Mouse (Mus musculus) ovary, adult 2 months (tissue): ENCODE results near the gene BC025920. TPM values are rescaled to one million over a fixed set of nuclear protein-coding genes. Genes with fewer than 3 reads are reported as not detected.

Experiments
- polyA plus RNA-seq: library from polyadenylated mRNA; depleted of rRNA; stranded (reverse); fragments of >200 nt; gene quantifications from 2 replicates; pipeline ENCODE4 v1.2.3, GENCODE M21; 2012; rRNA removed

The BC025920 gene
- 0.47 and 0.74 TPM in 2 replicates for polyA plus RNA-seq

DNA sequence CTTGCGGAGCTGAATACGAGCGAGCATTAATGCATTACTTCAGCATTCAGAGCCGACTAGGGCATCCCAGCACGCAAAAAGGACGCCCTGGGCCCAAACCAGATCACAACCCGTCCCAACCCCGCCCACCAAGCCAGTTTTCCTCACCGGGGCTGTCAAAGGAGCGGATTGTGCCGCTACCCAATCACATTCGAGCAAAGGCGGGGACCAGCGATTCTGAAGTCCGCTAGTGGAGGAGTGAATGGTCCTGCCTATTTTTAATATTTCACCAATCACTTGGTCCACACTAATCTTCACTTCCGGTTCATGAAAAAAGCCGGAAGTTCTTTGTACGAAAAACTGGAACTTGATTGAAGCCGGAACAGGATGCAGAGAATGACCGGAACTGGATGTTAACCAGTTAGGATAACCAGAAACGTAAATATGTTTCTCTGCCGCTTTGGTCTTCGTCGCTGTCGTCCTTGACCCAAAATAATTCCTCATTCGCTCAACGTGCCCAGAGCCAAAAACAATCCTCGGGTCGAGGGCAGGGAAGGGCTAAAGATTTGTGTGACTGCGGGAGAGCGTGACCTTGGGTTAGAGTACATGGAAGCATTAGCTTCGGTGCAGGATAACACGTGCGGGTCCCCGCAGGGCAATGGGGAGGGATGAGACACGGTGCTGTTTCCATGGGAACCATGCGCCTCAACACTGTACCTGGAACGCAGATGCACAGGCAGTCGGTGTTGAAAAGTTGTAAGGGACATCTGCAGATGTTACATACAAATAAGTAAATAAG lies at the start of gene BC025920:
BC025920 (plus strand) TSS at position 297 of the 778 bp plus-strand sequence.

GRCm38 (mm10) chr10:81559163-81559626 lies 46.9 kb upstream of the BC025920 start, which contains the start of gene Aes:
Aes (plus strand) TSS chr10:81559488.

DNA sequence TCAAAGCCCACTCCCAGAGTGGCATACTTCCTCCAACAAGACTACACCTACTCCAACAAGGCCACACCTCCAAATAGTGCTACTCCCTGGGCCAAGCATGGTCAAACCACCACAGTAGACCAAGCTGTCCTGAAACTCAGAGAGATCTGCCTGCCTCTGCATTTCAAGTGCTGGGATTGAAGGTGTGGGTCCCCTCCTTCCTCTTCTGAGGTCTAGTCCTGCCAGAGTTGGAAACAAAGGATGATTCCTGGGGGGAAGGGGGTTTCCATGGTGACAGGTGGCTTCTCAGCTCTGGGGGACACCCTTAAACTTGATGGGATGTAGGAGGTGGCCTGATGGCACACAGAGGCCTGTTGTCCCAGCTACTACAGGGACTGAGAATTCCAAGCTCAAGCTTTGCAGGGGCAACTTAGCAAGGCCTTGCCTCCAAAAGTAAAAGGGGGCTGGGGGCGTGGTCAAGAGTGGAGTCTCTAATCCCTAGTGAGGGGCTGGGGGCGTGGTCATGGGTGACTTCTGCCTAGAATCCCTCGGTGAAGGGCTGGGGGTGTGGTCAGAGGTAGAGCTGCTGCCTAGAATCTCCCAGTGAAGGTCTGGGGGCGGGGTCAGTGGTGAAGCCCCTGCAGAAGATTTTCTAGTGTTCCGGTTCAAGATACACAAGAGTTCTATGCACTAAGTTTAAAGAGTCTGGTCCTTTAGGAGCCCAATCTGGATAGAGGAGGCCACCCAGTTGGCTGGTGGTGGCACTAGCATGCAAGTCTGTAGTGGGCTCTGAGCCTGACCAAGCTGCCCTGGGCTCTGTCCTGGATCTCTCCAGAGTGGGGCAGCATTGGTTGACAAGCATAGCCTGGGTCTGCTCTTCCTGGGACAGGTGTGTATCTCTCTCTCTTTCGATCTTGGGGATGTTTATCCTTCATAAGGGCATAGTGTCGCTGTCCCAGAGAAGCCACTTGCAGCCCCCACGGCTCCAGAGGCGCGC lies 31.7 kb upstream of the BC025920 start, which contains the start of gene Tle2:
Tle2 (plus strand) TSS at position 481 of the 976 bp plus-strand sequence.

DNA sequence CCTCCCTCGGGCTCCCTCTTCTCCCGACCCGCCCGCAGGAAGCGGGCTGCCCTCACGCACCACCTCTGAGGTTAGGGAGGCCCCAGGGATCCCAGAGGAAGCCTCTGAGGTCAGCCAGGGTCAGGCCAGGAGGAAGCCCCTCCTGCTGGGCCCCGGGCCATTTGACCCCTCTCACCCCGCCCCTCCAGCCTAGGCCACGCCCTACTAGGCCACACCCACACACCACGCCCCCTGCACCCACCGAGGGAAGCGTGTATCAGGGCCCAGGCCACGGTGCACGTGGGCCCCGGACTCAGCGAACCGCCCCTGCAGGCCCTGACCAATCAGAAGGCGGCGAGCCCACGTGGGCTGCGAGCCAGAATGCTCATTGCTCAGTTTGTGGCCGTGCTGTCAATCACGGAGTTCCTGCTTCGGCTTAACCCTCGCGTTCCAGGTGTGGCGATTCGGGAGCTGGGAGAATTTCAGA lies 5.3 kb upstream of the BC025920 start, which contains the start of gene Tle6:
Tle6 (minus strand) TSS at position 336 of the 466 bp plus-strand sequence.

DNA sequence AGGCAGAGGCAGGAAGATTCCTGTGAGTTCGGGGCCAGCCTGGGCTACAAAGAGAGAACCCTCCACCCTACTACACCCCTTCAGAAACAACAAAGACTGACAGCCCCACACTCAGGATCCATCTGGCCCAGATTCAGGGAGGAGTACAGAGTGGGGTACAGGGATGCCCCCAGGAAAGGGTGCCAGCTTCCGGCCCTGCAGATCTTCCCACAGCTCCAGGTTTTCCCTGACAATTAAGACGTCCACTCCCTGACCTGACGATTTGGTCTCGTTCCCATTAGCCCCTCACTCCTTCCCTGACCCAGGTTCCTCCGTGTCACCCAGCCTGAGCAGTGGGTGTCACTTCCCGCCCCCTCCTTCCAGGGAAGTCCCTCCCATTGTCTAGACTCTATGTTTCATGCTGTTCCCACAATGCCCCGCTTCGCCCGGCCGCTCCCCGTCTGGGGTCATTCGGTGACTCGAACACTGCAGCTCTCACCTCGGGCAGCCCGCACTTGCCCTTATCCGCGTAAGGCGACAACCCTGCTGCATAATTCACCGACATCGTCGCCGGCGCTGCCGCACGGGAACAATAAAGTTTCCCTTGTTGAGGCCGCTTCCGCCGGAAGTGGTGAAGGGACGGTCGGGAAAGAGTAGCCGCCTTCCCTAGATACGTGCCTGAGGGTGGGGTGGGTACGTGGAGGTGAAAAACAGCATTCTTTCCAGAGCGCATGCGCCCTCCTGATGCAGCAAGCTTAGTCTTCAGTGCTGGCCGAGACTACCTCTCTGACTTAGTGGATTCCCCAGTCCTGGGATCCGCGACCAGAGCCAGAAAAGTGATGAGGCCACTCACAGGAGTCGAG lies 21.1 kb downstream of the BC025920 start, which contains the start of gene Sirt6:
Sirt6 (minus strand) TSS at position 804 of the 842 bp plus-strand sequence.

GRCm38 (mm10) chr10:81628390-81628789 lies 22.3 kb downstream of the BC025920 start, which contains the start of gene Ankrd24:
Ankrd24 (plus strand) TSS chr10:81628540.

GRCm38 (mm10) chr10:81648803-81649775 lies 43.0 kb downstream of the BC025920 start, which contains the start of gene Gm10778:
Gm10778 (plus strand) TSS chr10:81649059.

Other genes starting within 250 kb of the BC025920 start
- gene Mfsd12, start 248.8 kb upstream of the BC025920 start, polyA plus RNA-seq = 43.4 and 67.4 TPM in 2 replicates
- gene 4930404N11Rik, start 240.5 kb upstream of the BC025920 start, polyA plus RNA-seq = 13.7 and 14.3 TPM in 2 replicates
- gene Fzr1, start 227.8 kb upstream of the BC025920 start, polyA plus RNA-seq = 189 and 205 TPM in 2 replicates
- gene Dohh, start 221.8 kb upstream of the BC025920 start, polyA plus RNA-seq = 178 and 192 TPM in 2 replicates
- gene Gm48551, start 221.8 kb upstream of the BC025920 start, polyA plus RNA-seq = 10.9 and 15.0 TPM in 2 replicates
- 9.3 and 10.3 TPM in 2 replicates for gene Gm48552, start 217.3 kb upstream of the BC025920 start, polyA plus RNA-seq
- 16.3 and 19.5 TPM in 2 replicates for gene Smim24, start 213.2 kb upstream of the BC025920 start, polyA plus RNA-seq
- 63.2 and 87.3 TPM in 2 replicates for gene Nfic, start 150.6 kb upstream of the BC025920 start, polyA plus RNA-seq
- gene Celf5, start 123.6 kb upstream of the BC025920 start, polyA plus RNA-seq = 0.77 and 1.4 TPM in 2 replicates
- 384 and 527 TPM in 2 replicates for gene Ncln, start 109.9 kb upstream of the BC025920 start, polyA plus RNA-seq
- 4.2 and 5.4 TPM in 2 replicates for gene S1pr4, start 106.1 kb upstream of the BC025920 start, polyA plus RNA-seq
- gene Gna15, start 82.0 kb upstream of the BC025920 start, polyA plus RNA-seq = 3.2 and 3.5 TPM in 2 replicates
- 162 and 181 TPM in 2 replicates for gene Gna11, start 61.1 kb upstream of the BC025920 start, polyA plus RNA-seq
- gene Aes, start 46.8 kb upstream of the BC025920 start, polyA plus RNA-seq = 2,184 and 2,590 TPM in 2 replicates
- 497 and 508 TPM in 2 replicates for gene Tle2, start 31.7 kb upstream of the BC025920 start, polyA plus RNA-seq
- gene Tle6, start 5.2 kb upstream of the BC025920 start, polyA plus RNA-seq = 192 and 202 TPM in 2 replicates
- 59.4 and 65.9 TPM in 2 replicates for gene Sirt6, start 21.5 kb downstream of the BC025920 start, polyA plus RNA-seq
- gene Ankrd24, start 22.3 kb downstream of the BC025920 start, polyA plus RNA-seq = 62.1 and 90.5 TPM in 2 replicates
- gene Gm10778, start 42.8 kb downstream of the BC025920 start, polyA plus RNA-seq = 0.10 and 0.26 TPM in 2 replicates
- 0.21 and 0.46 TPM in 2 replicates for gene Zfp433, start 98.6 kb downstream of the BC025920 start, polyA plus RNA-seq
- 0.12 and 0.59 TPM in 2 replicates for gene Gm3055, start 164.9 kb downstream of the BC025920 start, polyA plus RNA-seq
- 0.07 TPM in 1 of 2 replicates, not detected in the other for gene Gm4767, start 205.9 kb downstream of the BC025920 start, polyA plus RNA-seq